Mouse (Mus musculus) liver, embryonic 13.5 days (tissue): Measurements from ENCODE around the gene Cemip2. TPM values are rescaled to one million over a fixed set of nuclear protein-coding genes. Genes with fewer than 3 reads are reported as not detected.

Experiments
- ATAC-seq: fragments of 200-750 bp; cut with Nextera tagmentation; 2 replicates; pipeline ENCODE4 v1.8.0; 2017; ENCODE audit warnings: low read depth, mild to moderate bottlenecking, moderate number of reproducible peaks, moderate library complexity
- DNase-seq: peaks from one replicate; pipeline ENCODE4 v3.0.0; 2022
- H3K27ac ChIP-seq: fragments of 300-500 bp; sonication (generic); 2 replicates; pipeline ENCODE4 v1.5.1; 2015; ENCODE audit warnings: moderate library complexity, mild to moderate bottlenecking, inconsistent platforms
- H3K27me3 ChIP-seq: fragments of 300-500 bp; sonication (generic); 2 replicates; pipeline ENCODE4 v1.6.1; 2015; ENCODE audit warnings: mild to moderate bottlenecking, inconsistent platforms
- H3K36me3 ChIP-seq: fragments of 300-500 bp; sonication (generic); 2 replicates; pipeline ENCODE4 v1.6.1; 2015; ENCODE audit warnings: mild to moderate bottlenecking, inconsistent platforms
- H3K4me1 ChIP-seq: fragments of 300-500 bp; sonication (generic); replicated peaks from 2 replicates; pipeline ENCODE4 v1.6.1; 2015; ENCODE audit warnings: inconsistent platforms
- H3K4me2 ChIP-seq: fragments of 300-500 bp; sonication (generic); 2 replicates; pipeline ENCODE4 v1.6.1; 2015; ENCODE audit warnings: inconsistent platforms, mild to moderate bottlenecking, moderate library complexity
- H3K4me3 ChIP-seq: fragments of 300-500 bp; sonication (generic); replicated peaks from 2 replicates; pipeline ENCODE4 v1.5.1; 2015; ENCODE audit warnings: mild to moderate bottlenecking, inconsistent platforms
- H3K9ac ChIP-seq: fragments of 300-500 bp; sonication (generic); 2 replicates; pipeline ENCODE4 v1.6.1; 2015; ENCODE audit warnings: mild to moderate bottlenecking, inconsistent platforms
- H3K9me3 ChIP-seq: fragments of 300-500 bp; sonication (generic); replicated peaks from 2 replicates; pipeline ENCODE4 v1.6.1; 2016; ENCODE audit warnings: inconsistent platforms
- WGBS: fragments of 180-500 bp; shearing (Covaris S2); methylation state at CpG from one replicate; pipeline ENCODE4 v1.1.7; 2015; ENCODE audit not compliant: insufficient replicate concordance; 5-methylcytosine and 5-hydroxymethylcytosine counted together
- polyA plus RNA-seq: library from polyadenylated mRNA; unstranded; fragments of >200 nt; fragmentation: Nextera tagmentation; extraction: Ambion mirVana; gene quantifications from 2 replicates; pipeline ENCODE4 v1.2.1, GENCODE M21; 2015

Cemip2 gene
- polyA plus RNA-seq, 1 experiment from 2014 or later, result 7.2 TPM

DNA sequence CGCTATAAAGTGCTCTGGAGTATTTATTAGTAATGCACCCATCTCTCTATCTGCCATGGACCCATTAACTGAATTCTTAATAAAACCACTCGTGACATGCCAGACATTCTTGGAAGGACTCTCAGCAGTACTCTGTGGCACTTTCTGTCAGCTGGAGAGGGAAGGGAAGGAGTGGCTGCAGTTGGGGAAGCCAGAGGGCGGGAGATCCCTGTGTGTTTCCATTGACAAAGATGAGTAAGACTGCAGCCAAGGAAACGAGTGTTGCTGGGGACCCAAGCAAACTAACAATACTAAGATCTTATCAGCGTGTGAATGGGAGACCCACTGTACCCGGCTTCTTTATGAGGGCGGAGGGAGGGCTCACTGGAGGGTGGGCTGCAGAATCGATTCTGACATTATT lies 2.5 kb downstream of the Cemip2 start:
- Histone ChIP-seq H3K27ac (no peak overlapping the region), H3K4me3 (0 out of 2 replicates have a peak overlapping the region, but pooled peaks have one; percentile 80), H3K9me3 (no peaks in the 10 kb centered on the region), H3K36me3 (no peaks in the 10 kb centered on the region), H3K4me2 (no peak overlapping the region), H3K27me3 (peaks cover 23% of the 10 kb centered on the region), H3K4me1 (peaks cover 47% of the 10 kb centered on the region), H3K9ac (no peak overlapping the region)
- ATAC-seq (no peak), DNase-seq (no peak)
- 56% methylated on average over 8 of the region's 8 CpGs for WGBS

DNA sequence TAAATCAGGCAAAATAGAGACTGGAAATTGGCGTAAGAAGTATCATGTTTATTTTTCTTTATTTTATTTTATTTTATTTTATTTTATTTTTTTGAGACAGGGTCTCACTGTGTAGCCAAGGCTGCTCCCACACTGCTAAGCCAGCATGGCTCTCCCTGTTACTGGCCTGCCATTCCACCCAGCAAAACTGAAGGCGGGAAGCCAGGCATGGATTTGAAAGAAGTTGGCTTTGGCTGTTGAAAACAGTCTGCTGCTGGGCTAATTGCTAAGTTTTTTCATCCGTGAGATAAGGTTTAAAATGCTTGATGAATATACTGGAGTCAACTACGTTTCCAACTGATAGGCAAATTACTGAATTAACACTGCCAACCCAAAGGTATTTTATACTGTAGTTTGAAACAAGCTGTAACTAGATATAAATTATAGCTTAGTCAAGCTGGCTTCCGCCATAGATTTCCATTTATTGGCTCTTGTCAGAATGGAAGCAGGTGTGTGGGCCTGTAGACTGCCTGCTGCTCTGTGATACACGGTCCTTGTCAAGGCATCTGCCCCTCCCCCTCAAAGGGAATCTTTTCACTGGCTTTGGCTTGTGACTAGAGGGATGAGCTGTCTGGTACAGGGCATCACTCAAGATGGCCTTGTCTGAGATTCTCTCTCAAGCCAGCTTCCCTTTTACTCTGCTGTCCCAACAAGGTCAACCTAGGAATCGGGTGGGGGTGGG lies 3.1 kb downstream of the Cemip2 start:
- H3K4me1 ChIP-seq, result peaks cover 48% of the 10 kb centered on the region
- no peak overlapping the region for H3K27ac ChIP-seq
- DNase-seq (no peak), ATAC-seq (no peak)
- H3K27me3 ChIP-seq, result peaks cover 22% of the 10 kb centered on the region
- WGBS, result 63% methylated on average over 7 of the region's 7 CpGs
- H3K4me3 ChIP-seq, result no peak overlapping the region
- H3K9ac ChIP-seq, result no peak overlapping the region
- H3K4me2 ChIP-seq, result no peak overlapping the region
- H3K9me3 ChIP-seq, result no peaks in the 10 kb centered on the region
- H3K36me3 ChIP-seq, result no peaks in the 10 kb centered on the region

DNA sequence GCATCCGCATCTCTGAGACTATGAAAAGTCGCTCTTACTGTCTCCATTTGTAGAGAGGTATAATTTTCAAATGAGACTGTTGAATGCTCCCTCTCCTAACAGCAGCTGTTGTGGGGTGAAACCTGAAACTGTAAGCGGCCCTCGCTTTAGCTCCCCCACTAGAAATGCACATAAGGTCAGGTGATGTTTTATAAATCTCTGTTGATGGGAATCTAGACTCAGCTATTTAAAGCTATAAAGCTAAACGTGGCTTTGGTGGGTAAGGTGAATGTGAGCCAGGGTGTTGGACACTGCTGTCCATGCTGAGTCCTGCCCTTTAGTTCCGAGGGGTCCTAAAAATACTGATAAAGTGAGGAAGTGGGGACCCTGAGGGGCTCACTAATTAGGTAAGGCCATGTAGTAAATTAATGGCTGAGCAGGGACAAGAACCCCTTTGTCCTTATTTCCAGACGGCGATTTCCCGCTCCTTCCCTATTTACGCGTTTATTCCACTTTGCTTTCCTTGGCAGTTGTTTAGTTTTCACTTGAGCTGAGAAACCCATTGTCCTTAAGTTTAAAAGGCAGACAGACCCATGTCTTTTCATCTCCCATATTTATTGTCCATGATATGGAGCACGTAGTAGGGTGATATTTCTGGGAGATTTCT lies 3.8 kb downstream of the Cemip2 start:
- no peak overlapping the region for H3K9ac ChIP-seq
- H3K27me3 ChIP-seq, result peaks cover 17% of the 10 kb centered on the region
- WGBS, result 73% methylated on average over 12 of the region's 12 CpGs
- no peak overlapping the region for H3K4me2 ChIP-seq
- no peak overlapping the region for H3K4me3 ChIP-seq
- ATAC-seq, result no peak
- no peaks in the 10 kb centered on the region for H3K9me3 ChIP-seq
- peaks cover 48% of the 10 kb centered on the region for H3K4me1 ChIP-seq
- no peak overlapping the region for H3K27ac ChIP-seq
- no peak for DNase-seq
- H3K36me3 ChIP-seq, result no peaks in the 10 kb centered on the region

DNA sequence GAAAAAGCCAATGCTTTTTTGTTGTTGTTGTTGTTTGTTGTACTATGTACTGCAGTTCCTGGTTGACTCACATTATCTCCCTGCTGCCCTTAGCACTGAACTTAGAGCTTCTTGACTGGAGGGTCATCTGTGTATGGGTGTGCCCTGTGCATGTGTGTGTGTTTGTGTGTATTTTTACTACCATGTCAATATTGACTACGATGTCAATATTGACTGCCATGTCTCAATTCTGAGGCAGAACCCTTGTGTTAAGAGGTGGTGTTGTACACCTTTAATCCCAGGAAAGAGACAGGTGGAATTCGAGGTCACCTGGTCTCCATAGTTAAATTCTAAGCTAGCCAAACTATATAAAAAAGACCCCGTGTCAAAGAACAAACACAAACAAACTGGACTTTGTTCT lies 5.6 kb downstream of the Cemip2 start:
- Histone ChIP-seq H3K36me3 (no peaks in the 10 kb centered on the region), H3K4me1 (peaks cover 40% of the 10 kb centered on the region), H3K27me3 (peaks cover 14% of the 10 kb centered on the region), H3K27ac (no peak overlapping the region), H3K9ac (no peak overlapping the region), H3K4me3 (no peak overlapping the region), H3K4me2 (no peak overlapping the region), H3K9me3 (no peaks in the 10 kb centered on the region)
- DNase-seq (no peak), ATAC-seq (no peak)
- 56% methylated on average over 3 of the region's 3 CpGs for WGBS

DNA sequence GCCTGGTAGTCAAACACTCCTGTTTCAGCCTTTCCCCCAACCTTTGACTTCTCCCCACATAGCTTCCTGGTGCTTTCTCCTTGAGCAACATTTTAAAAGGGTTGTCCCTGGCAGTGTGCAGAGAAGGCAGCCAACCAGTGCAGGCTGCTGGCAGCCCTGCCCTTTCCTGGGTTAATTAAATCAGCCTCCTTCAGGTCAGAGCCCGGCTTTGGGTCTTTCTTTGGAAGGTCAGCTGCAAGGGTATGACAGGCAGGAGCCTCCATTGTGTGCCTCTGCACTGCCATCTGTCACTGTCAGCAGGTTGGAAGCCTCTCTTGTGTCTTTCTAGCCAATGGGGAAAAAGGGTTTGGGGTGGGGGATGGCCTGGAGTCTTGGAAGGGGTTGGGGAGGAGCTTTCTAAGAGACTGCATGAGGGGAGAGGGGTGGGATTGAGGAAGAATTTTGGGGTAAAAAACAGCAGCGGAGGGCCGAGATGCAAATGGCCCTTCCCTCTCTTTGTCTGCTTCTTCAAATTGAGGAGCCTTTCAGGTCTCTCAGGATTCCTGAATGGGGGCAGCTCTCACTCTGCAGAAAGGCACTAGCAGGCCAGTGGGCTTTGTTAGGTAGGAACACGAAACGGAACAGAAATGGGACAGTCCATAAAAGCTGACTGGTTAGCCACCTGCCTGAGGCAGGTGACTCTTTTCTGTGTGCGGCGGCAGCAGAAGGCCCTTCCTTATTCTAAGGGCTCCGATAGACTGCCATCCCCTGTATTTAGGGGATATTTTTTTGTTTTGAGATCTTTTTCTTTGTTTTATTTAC lies 6.4 kb downstream of the Cemip2 start:
- ATAC-seq, result peak; percentile 45
- Histone ChIP-seq H3K9ac (no peak overlapping the region), H3K27ac (no peak overlapping the region; the same call in 1 of the 2 replicates), H3K27me3 (peaks cover 6% of the 10 kb centered on the region), H3K4me3 (no peak overlapping the region), H3K36me3 (no peaks in the 10 kb centered on the region), H3K4me2 (peak overlapping the region; percentile 8; the same call in 1 of the 2 replicates), H3K4me1 (peaks cover 32% of the 10 kb centered on the region), H3K9me3 (no peaks in the 10 kb centered on the region)
- DNase-seq, result no peak
- WGBS, result 42% methylated on average over 8 of the region's 8 CpGs

DNA sequence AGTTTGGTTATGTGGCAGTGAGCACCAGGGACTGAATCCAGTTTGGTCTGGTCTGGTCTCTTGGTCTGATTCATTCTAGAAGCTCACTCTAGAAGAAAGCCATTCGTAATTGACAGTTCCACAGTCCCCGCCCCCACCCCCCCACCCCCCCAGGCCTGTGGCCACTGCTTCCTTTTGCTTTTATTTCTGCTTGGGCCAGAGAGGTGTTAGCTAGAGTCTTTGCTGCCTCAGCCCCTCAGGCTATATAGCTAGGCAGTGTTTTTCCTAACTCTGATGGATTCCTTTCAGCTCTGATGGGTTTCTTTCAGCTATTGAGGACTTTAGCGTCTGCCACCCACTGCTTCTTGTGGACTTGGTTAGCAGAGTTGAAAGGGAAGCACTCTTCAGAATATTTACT lies 7.0 kb downstream of the Cemip2 start:
- H3K4me2 ChIP-seq, result peak overlapping the region; percentile 8; the same call in 1 of the 2 replicates
- no peaks in the 10 kb centered on the region for H3K36me3 ChIP-seq
- H3K27me3 ChIP-seq, result peaks cover 1% of the 10 kb centered on the region
- H3K27ac ChIP-seq, result no peak overlapping the region
- peaks cover 27% of the 10 kb centered on the region for H3K4me1 ChIP-seq
- no peak for DNase-seq
- WGBS, result 37% methylated on average over 3 of the region's 3 CpGs
- no peak for ATAC-seq
- no peaks in the 10 kb centered on the region for H3K9me3 ChIP-seq
- H3K9ac ChIP-seq, result no peak overlapping the region
- H3K4me3 ChIP-seq, result no peak overlapping the region

DNA sequence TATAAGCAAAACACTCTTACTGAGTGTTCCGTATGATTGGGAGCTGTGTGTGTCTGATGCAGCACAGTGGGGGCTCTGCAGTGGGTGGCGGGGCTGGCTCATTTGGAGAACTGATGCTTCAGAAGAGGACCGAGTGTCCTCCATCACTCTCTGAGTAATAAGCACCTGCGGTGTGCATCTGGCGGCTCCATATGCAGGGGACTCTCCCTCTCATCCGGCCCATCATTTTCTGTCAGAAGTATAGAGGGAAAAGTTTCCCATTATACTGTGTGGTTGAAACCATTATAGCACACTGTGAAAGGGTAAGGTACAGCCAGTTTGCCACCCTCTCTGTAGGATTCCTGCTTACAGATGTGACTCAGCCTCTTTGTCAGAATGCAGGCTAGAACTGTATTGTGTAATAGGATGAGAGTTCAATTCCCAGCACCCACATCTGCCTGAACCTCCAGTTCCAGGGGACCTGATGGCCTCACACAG lies 8.9 kb downstream of the Cemip2 start:
- ATAC-seq (0 out of 2 replicates have a peak, but pooled peaks have one; percentile 31), DNase-seq (no peak)
- 74% methylated on average over 6 of the region's 6 CpGs for WGBS
- H3K4me1 ChIP-seq, result peaks cover 27% of the 10 kb centered on the region
- H3K36me3 ChIP-seq, result no peaks in the 10 kb centered on the region
- no peak overlapping the region for H3K27ac ChIP-seq
- H3K9me3 ChIP-seq, result no peaks in the 10 kb centered on the region
- no peaks in the 10 kb centered on the region for H3K27me3 ChIP-seq
- H3K4me2 ChIP-seq, result no peak overlapping the region
- H3K4me3 ChIP-seq, result no peak overlapping the region
- no peak overlapping the region for H3K9ac ChIP-seq

DNA sequence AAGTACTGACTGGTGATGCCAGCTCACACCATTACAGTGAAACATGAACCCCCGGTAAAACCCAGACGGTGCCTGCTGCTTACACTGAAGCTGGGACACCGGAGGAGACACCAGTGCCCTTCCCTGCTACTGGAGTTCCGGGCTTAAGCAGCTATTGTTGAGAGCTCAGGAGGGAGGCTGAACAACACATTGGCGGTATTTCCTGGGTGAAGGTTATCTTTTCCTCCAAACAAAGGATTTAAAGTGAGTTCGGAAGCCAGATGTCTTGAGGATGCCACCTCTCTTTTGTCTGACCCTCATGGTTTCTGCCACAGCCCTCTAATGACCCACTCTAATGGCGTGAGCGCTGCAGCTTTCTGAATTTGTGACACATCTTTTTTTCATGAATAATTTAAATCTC lies 10.9 kb downstream of the Cemip2 start:
- WGBS, result 65% methylated on average over 8 of the region's 8 CpGs

DNA sequence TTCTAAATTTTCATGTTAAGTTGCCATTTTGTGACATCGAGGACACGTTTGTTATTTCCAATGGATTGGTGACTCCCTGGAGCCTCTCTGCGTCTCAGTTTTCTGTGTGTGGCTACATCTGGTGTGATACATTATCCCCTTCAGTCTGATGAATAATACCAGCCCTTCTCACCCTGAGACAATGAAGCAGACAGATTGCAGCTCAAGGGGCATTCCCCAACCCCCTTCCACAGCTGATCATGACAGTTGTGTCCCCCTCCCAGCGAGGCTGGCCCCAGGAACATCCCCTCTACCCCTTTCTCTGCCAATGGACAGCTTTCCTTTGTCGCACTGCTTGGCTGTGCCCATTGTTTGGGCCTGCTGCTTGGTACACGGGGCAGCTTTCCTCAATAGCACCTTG lies 11.5 kb downstream of the Cemip2 start:
- ATAC-seq, result no peak
- Histone ChIP-seq H3K4me2 (no peak overlapping the region), H3K4me3 (no peak overlapping the region), H3K36me3 (peaks cover 7% of the 10 kb centered on the region; the same call in 1 of the 2 replicates), H3K27me3 (no peaks in the 10 kb centered on the region), H3K9ac (no peak overlapping the region), H3K27ac (no peak overlapping the region), H3K4me1 (peaks cover 13% of the 10 kb centered on the region), H3K9me3 (no peaks in the 10 kb centered on the region)
- 64% methylated on average over 6 of the region's 6 CpGs for WGBS
- DNase-seq, result no peak

More for the DNA sequence above, 10.9 kb downstream of the Cemip2 start:
- no peak overlapping the region for H3K4me3 ChIP-seq
- ATAC-seq (no peak), DNase-seq (no peak)
- peaks cover 20% of the 10 kb centered on the region for H3K4me1 ChIP-seq
- no peaks in the 10 kb centered on the region for H3K27me3 ChIP-seq
- no peak overlapping the region for H3K27ac ChIP-seq
- H3K4me2 ChIP-seq, result no peak overlapping the region
- H3K9ac ChIP-seq, result no peak overlapping the region
- peaks cover 7% of the 10 kb centered on the region; the same call in 1 of the 2 replicates for H3K36me3 ChIP-seq
- H3K9me3 ChIP-seq, result no peaks in the 10 kb centered on the region

DNA sequence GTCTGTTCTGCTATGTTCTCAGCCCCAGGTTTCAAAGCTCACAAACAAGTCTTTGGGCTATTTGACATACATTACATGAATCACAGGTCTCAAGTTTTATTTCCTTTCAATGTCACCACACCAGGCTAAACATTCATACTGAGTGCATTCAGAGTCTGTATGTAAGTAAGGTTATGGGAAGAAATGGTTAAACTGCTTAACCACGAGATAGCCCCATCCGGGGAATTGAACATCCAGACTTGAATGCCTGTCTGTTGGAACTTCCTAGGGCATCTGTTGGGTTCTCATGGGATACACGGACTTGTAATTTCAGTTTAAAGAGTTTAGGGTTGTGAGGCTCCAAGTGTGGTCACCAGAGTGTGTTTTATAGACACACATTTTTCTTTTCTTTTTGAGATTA lies 13.2 kb downstream of the Cemip2 start:
- H3K36me3 ChIP-seq, result peaks cover 7% of the 10 kb centered on the region; the same call in 1 of the 2 replicates
- DNase-seq (no peak), ATAC-seq (no peak)
- no peak overlapping the region for H3K27ac ChIP-seq
- no peaks in the 10 kb centered on the region for H3K9me3 ChIP-seq
- no peak overlapping the region for H3K4me3 ChIP-seq
- 65% methylated on average over 3 of the region's 3 CpGs for WGBS
- 0 out of 2 replicates have a peak, but pooled peaks cover 4% of the 10 kb centered on the region for H3K4me1 ChIP-seq
- no peak overlapping the region for H3K4me2 ChIP-seq
- no peak overlapping the region for H3K9ac ChIP-seq
- no peaks in the 10 kb centered on the region for H3K27me3 ChIP-seq

DNA sequence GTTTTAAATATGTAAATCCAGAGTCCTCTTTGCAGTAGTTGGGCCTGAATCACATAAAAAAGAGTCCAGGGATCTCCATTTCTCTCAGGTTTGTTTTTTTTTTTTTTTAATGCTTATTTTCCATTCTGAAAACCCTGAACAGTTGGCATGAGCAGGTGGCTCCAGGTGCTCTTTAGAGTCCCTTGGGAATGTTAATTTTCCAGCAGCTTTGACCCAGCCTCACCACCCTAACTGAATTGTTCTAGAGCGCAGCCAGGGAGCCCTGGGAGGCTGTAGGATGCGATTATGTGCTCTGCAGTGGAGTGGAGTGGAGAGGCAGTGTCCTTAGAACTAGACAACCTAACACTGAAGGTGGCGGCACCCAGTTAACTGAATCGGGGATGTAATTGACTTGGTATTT lies 13.7 kb downstream of the Cemip2 start:
- Histone ChIP-seq H3K36me3 (peaks cover 7% of the 10 kb centered on the region; the same call in 1 of the 2 replicates), H3K4me1 (0 out of 2 replicates have a peak, but pooled peaks cover 4% of the 10 kb centered on the region), H3K4me2 (no peak overlapping the region), H3K9ac (no peak overlapping the region), H3K4me3 (no peak overlapping the region), H3K27me3 (no peaks in the 10 kb centered on the region), H3K27ac (no peak overlapping the region), H3K9me3 (no peaks in the 10 kb centered on the region)
- WGBS, result 78% methylated on average over 4 of the region's 4 CpGs
- ATAC-seq (no peak), DNase-seq (no peak)
